Mouse (Mus musculus) G1E (cell line): ENCODE measurements around the gene Stk4. TPM values are rescaled to one million over a fixed set of nuclear protein-coding genes. Genes with fewer than 3 reads are reported as not detected.

ENCODE experiments used
- ATAC-seq: 2 replicates; pipeline ENCODE4 v1.8.0; 2016; ENCODE audit warnings: mild to moderate bottlenecking; ENCODE audit not compliant: insufficient number of reproducible peaks, poor library complexity, low FRiP score, severe bottlenecking; ENCODE audit errors: extremely low read depth
- DNase-seq: peaks from one replicate; pipeline ENCODE4 v3.0.0; 2012; ENCODE audit warnings: low spot score
- H3K27me3 ChIP-seq: 2 replicates; pipeline ENCODE4 v1.6.1; 2012; ENCODE audit warnings: mild to moderate bottlenecking, low read length, inconsistent platforms; ENCODE audit not compliant: insufficient read depth
- H3K36me3 ChIP-seq: replicated peaks from 2 replicates; pipeline ENCODE3; 2012; ENCODE audit warnings: mild to moderate bottlenecking, inconsistent platforms
- H3K4me1 ChIP-seq: 2 replicates; pipeline ENCODE4 v1.6.1; 2012; ENCODE audit warnings: low read depth, low read length, inconsistent platforms, mixed read lengths; ENCODE audit not compliant: insufficient read depth
- H3K4me3 ChIP-seq: 2 replicates; pipeline ENCODE4 v1.5.1; 2012; ENCODE audit warnings: low read depth, mild to moderate bottlenecking, inconsistent platforms, low read length, moderate library complexity, mixed read lengths
- H3K9me3 ChIP-seq: replicated peaks from 2 replicates; pipeline ENCODE4 v1.6.1; 2012; ENCODE audit warnings: inconsistent platforms
- CTCF ChIP-seq: IDR thresholded peaks from 2 replicates; pipeline ENCODE4 v1.5.1; 2012; ENCODE audit warnings: low read depth, low read length, inconsistent platforms, mixed read lengths
- GATA1 ChIP-seq: IDR thresholded peaks from 2 replicates; pipeline ENCODE4 v1.6.1; 2012; ENCODE audit warnings: borderline replicate concordance, low read length, inconsistent platforms, mixed read lengths
- GATA2 ChIP-seq: IDR thresholded peaks from 2 replicates; pipeline ENCODE4 v1.6.1; 2012; ENCODE audit warnings: low read depth, low read length, inconsistent platforms, borderline replicate concordance
- POLR2AphosphoS5 ChIP-seq: IDR thresholded peaks from 2 replicates; pipeline ENCODE4 v1.6.1; 2012; ENCODE audit warnings: low read depth, low read length, inconsistent platforms; ENCODE audit not compliant: insufficient replicate concordance
- TAL1 ChIP-seq: conservative IDR thresholded peaks from 2 replicates; pipeline ENCODE4 v1.6.1; 2012; ENCODE audit warnings: low read depth, low read length, inconsistent platforms, mixed read lengths
- polyA plus RNA-seq: library from polyadenylated mRNA; stranded (reverse); fragments of >175 nt; gene quantifications from 2 replicates; pipeline ENCODE4 v1.2.3, GENCODE M21; 2012
- total RNA-seq, 2 experiments: library from RNA; stranded (forward) in 1 of 2; stranded (reverse) in 1 of 2; fragments of 200-1000 nt in 1 of 2; fragments of >200 nt in 1 of 2; fragmentation: Nextera tagmentation in 1 of 2; gene quantifications; 2 replicates each; pipeline ENCODE4 v1.2.3; 2014 to 2017

Stk4 gene
- 241 and 247 TPM in 2 replicates for total RNA-seq (2014; fragmentation: Nextera tagmentation)
- total RNA-seq (2017), result 214 and 225 TPM in 2 replicates
- 51.0 and 86.5 TPM in 2 replicates for polyA plus RNA-seq

DNA sequence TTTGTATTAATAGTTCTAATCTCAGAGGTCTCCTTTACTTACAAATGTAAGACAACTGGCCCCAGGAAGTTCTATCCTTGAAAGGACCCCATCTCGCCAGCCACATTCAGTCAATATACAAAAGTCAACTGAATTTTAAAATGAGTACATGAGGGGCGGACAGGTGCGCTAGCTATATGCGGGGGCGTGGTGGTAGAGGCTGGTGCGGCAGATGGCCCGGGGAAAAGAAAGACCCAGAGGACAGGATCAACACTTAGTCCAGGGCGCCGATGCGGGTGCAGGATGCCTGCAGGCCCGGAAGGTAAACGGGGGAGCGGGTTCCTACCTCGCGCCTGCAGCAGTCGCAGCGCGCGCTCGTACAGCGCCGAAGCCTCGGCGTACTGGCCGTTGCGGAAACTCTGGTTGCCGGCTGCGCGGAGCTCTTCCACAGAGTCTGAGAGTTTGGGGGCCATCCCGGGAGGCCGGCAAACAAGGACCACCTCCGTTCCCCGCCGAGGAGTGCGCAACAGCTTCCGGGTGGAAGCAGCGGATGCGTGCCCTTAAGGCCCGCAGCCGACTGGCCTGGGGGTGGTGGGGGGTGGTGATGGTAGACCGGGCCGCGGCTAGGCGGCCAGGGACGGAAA lies at the start of gene Stk4:
Gene Stk4 (plus strand): TSS at position 181 of the 623 bp plus-strand sequence.
- TF ChIP-seq CTCF (no peak), TAL1 (no peak), GATA2 (no peak), GATA1 (no peak), POLR2AphosphoS5 (no peak)
- peak; percentile 54 for DNase-seq
- ATAC-seq, result no peak
- Histone ChIP-seq H3K36me3 (peaks cover 42% of the 10 kb centered on the region), H3K27me3 (no peaks in the 10 kb centered on the region), H3K4me3 (peak within 1 kb of the TSS; percentile 94), H3K4me1 (peaks cover 27% of the 10 kb centered on the region), H3K9me3 (no peaks in the 10 kb centered on the region)

DNA sequence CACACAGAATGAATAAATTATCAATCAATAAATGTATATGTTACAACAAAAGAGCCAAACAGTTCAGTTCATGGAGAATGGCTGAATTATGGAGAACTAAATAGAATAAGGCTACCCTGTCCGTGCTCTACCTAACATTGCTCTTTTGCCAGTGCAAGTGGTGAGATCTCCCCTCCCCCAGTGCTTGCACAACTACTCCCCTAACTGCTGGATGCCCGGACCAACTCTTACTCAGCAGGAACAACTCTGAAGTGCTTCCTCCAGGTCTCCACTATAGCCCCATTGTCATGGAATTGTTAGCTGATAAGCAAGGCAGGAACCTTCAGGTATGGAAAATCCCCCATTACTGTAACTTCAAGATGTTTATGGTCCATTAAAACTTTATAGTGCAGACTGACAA lies 48.0 kb upstream of the Stk4 start:
- no peak overlapping the region for H3K4me3 ChIP-seq
- H3K9me3 ChIP-seq, result no peaks in the 10 kb centered on the region
- no peak for ATAC-seq
- TF ChIP-seq TAL1 (no peak), GATA1 (no peak), POLR2AphosphoS5 (no peak), GATA2 (no peak), CTCF (no peak)
- peaks cover 35% of the 10 kb centered on the region for H3K36me3 ChIP-seq
- H3K4me1 ChIP-seq, result no peaks in the 10 kb centered on the region
- DNase-seq, result no peak
- H3K27me3 ChIP-seq, result peaks cover 17% of the 10 kb centered on the region

DNA sequence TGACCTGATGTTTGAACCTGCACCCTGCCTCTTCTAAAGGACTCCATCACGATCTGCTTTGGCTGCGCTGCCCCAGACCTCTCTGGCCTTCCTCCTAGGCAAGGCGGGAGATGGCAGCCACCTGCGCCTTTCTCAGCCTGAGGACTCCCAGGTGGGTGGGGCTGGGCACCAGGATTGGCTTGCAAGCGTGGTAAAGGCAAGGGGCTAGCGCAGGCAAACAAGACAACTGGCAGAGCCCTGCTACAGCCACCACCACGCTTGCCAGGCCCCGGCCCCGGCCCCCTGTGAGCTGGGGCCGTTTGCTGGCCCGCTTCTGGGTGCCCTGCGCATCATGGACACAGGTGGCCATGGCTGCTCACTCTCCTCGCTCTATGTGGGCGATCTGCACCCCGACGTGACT lies 45.0 kb upstream of the Stk4 start, which contains the start of gene Pabpc1l:
Gene Pabpc1l (plus strand): TSS at position 301 of the 400 bp plus-strand sequence.
- peaks cover 8% of the 10 kb centered on the region for H3K36me3 ChIP-seq
- no peak for ATAC-seq
- TF ChIP-seq TAL1, result no peak
- no peak for TF ChIP-seq GATA2

DNA sequence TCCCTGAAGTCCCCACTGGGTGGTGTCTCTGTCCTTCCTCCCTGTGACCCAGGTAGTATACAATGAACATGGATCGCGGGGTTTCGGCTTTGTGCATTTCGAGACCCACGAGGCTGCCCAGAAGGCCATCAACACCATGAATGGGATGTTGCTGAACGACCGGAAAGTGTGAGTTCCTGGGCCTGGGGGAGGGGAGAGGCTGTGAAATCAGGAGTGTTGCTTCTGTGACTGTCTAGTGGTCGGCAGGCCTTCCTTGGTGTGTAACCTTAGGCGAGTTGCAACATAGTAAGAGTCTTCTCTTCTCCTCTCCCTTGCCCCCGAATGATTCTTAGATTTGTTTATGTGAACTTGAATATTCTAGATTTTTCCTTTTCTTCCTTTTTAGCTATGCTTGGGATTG lies 39.0 kb upstream of the Stk4 start:
- no peak for DNase-seq

More for the DNA sequence above, 45.0 kb upstream of the Stk4 start, which contains the start of gene Pabpc1l:
- H3K4me1 ChIP-seq, result no peaks in the 10 kb centered on the region
- peaks cover 18% of the 10 kb centered on the region for H3K27me3 ChIP-seq
- no peaks in the 10 kb centered on the region for H3K9me3 ChIP-seq
- DNase-seq, result no peak
- no peak within 1 kb of the TSS for H3K4me3 ChIP-seq

DNA sequence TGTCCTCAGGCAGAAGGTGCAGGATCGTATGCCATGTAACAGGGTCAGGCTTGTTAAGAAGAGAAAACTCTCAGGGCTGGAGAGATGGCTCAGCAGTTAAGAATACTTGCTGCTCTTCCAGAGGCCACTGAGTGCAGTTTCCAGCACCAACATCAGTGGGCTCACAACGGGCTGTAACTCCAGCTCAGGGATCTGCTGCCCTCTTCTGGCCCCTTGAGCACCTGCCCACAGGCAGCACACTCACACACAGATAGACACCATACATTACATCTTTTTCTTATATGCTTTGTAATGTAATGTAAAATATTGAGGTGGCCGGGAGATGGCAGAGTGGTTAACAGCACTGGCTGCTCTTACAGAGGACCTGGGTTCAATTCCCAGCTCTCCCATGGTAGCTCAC lies 37.1 kb upstream of the Stk4 start:
- peaks cover 16% of the 10 kb centered on the region for H3K27me3 ChIP-seq
- no peaks in the 10 kb centered on the region for H3K36me3 ChIP-seq
- DNase-seq (no peak), ATAC-seq (no peak)
- H3K9me3 ChIP-seq, result 0 out of 2 replicates have a peak, but pooled peaks cover 4% of the 10 kb centered on the region
- TF ChIP-seq TAL1 (no peak), GATA2 (no peak), CTCF (no peak), GATA1 (no peak), POLR2AphosphoS5 (no peak)
- no peak overlapping the region for H3K4me3 ChIP-seq
- no peaks in the 10 kb centered on the region for H3K4me1 ChIP-seq

More for the DNA sequence above, 39.0 kb upstream of the Stk4 start:
- Histone ChIP-seq H3K36me3 (no peaks in the 10 kb centered on the region), H3K27me3 (peaks cover 21% of the 10 kb centered on the region), H3K9me3 (0 out of 2 replicates have a peak, but pooled peaks cover 4% of the 10 kb centered on the region), H3K4me1 (no peaks in the 10 kb centered on the region), H3K4me3 (no peak overlapping the region)
- TF ChIP-seq POLR2AphosphoS5 (no peak), TAL1 (no peak), GATA2 (no peak), CTCF (no peak), GATA1 (no peak)
- no peak for ATAC-seq

DNA sequence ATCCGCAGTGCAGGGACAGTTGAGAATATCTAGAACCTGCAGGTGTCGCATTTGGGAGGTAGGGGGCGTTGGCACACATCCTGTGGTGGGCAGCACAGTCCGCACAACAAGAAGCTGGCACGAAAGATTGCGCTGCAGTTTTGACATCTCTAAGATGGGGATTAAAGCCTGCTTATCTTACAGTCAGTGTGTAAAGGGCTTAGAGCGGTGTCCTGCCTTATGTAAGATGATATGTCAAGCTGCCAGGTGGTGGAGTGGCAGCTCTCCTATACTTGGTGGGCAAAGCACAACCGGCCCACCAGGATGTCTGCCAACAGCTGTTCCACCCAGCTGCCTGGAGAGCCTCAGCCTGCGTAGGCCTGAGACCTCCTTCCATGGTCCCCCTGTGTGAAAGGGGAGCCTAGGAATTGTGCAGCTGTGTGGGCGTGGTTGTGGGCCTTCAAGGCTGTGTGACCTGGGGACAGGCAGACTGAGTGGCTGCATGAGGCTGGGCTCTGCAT lies 33.6 kb upstream of the Stk4 start:
- no peak for TF ChIP-seq GATA1
- TF ChIP-seq POLR2AphosphoS5, result no peak
- no peak for TF ChIP-seq CTCF
- TF ChIP-seq GATA2, result no peak
- TF ChIP-seq TAL1, result no peak
- DNase-seq (no peak), ATAC-seq (no peak)
- no peaks in the 10 kb centered on the region; the same call in 1 of the 2 replicates for H3K4me1 ChIP-seq
- H3K36me3 ChIP-seq, result no peaks in the 10 kb centered on the region
- H3K9me3 ChIP-seq, result 0 out of 2 replicates have a peak, but pooled peaks cover 4% of the 10 kb centered on the region
- H3K27me3 ChIP-seq, result peaks cover 20% of the 10 kb centered on the region
- H3K4me3 ChIP-seq, result no peak overlapping the region
